Mouse (Mus musculus) ZHBTc4 (cell line): ENCODE measurements around the gene 4932438H23Rik.
A peak's percentile ranks its signal among the peaks of the same experiment; 100 is the strongest.
"Not testable (repeated sequence)": the region's sequence is repeated elsewhere in the genome, so short reads cannot be mapped to it uniquely, and the experiment has no call there.

Source experiments
- DNase-seq: peaks from one replicate; pipeline ENCODE4 v3.0.0-alpha.2; 2011; ENCODE audit warnings: low read depth, low spot score

4932438H23Rik gene

GRCm38 (mm10) chr16:91099444-91100065 is 4.6 kb upstream of the 4932438H23Rik start:
- DNase-seq = no peak

GRCm38 (mm10) chr16:91097858-91098257 is 2.9 kb upstream of the 4932438H23Rik start:
- DNase-seq = no peak

GRCm38 (mm10) chr16:91096984-91097506 is 2.1 kb upstream of the 4932438H23Rik start:
- DNase-seq = no peak

GRCm38 (mm10) chr16:91096016-91096415 is 1.1 kb upstream of the 4932438H23Rik start:
- no peak for DNase-seq

- no peak for DNase-seq
Measured at GRCm38 (mm10) chr16:91086642-91087306, 8.1 kb downstream of the 4932438H23Rik start.

GRCm38 (mm10) chr16:91085239-91085825 is 9.6 kb downstream of the 4932438H23Rik start:
- DNase-seq = no peak

- no peak for DNase-seq
Measured at GRCm38 (mm10) chr16:91084307-91085238, 10.3 kb downstream of the 4932438H23Rik start.

- DNase-seq = no peak
Measured at GRCm38 (mm10) chr16:91083002-91083646, 11.8 kb downstream of the 4932438H23Rik start.

- peak; percentile 72 for DNase-seq
Measured at GRCm38 (mm10) chr16:91081508-91081907, 13.4 kb downstream of the 4932438H23Rik start.

- peak; percentile 72 for DNase-seq
Measured at GRCm38 (mm10) chr16:91076180-91076579, 18.7 kb downstream of the 4932438H23Rik start.

- DNase-seq = not testable (repeated sequence)
Measured at GRCm38 (mm10) chr16:91075423-91075822, 19.5 kb downstream of the 4932438H23Rik start.

- peak; percentile 89 for DNase-seq
Measured at GRCm38 (mm10) chr16:91073163-91073892, 21.6 kb downstream of the 4932438H23Rik start.

GRCm38 (mm10) chr16:91072256-91072655 is 22.7 kb downstream of the 4932438H23Rik start:
- peak; percentile 69 for DNase-seq

- peak; percentile 43 for DNase-seq
Measured at GRCm38 (mm10) chr16:91068969-91069368, 26.0 kb downstream of the 4932438H23Rik start.

GRCm38 (mm10) chr16:91067122-91067521 is 27.8 kb downstream of the 4932438H23Rik start:
- DNase-seq = no peak

- DNase-seq = no peak
Measured at GRCm38 (mm10) chr16:91064583-91065365, 30.1 kb downstream of the 4932438H23Rik start.

- DNase-seq = no peak
Measured at GRCm38 (mm10) chr16:91063786-91064185, 31.1 kb downstream of the 4932438H23Rik start.

GRCm38 (mm10) chr16:91061531-91062318 is 33.2 kb downstream of the 4932438H23Rik start:
- no peak for DNase-seq

GRCm38 (mm10) chr16:91057741-91058140 is 37.2 kb downstream of the 4932438H23Rik start:
- no peak for DNase-seq
